Mouse (Mus musculus) heart, embryonic 13.5 days (tissue): ENCODE results near the gene Acss2. TPM values are rescaled to one million over a fixed set of nuclear protein-coding genes. Genes with fewer than 3 reads are reported as not detected.

ENCODE experiments used
- ATAC-seq: fragments of 200-750 bp; cut with Nextera tagmentation; 2 replicates; pipeline ENCODE4 v1.8.0; 2017; ENCODE audit warnings: moderate TSS enrichment; ENCODE audit not compliant: insufficient number of reproducible peaks, low FRiP score, low TSS enrichment; ENCODE audit errors: extremely low read depth
- H3K27ac ChIP-seq: fragments of 300-500 bp; sonication (generic); replicated peaks from 2 replicates; pipeline ENCODE4 v1.5.1; 2015; ENCODE audit warnings: moderate library complexity, mild to moderate bottlenecking, inconsistent platforms
- H3K27me3 ChIP-seq: fragments of 300-500 bp; sonication (generic); replicated peaks from 2 replicates; pipeline ENCODE4 v1.6.1; 2015; ENCODE audit warnings: mild to moderate bottlenecking, inconsistent platforms
- H3K36me3 ChIP-seq: fragments of 300-500 bp; sonication (generic); 2 replicates; pipeline ENCODE4 v1.6.1; 2015; ENCODE audit warnings: mild to moderate bottlenecking, inconsistent platforms
- H3K4me1 ChIP-seq: fragments of 300-500 bp; sonication (generic); 2 replicates; pipeline ENCODE4 v1.6.1; 2015; ENCODE audit warnings: inconsistent platforms
- H3K4me2 ChIP-seq: fragments of 300-500 bp; sonication (generic); 2 replicates; pipeline ENCODE4 v1.6.1; 2015; ENCODE audit warnings: inconsistent platforms, mild to moderate bottlenecking, moderate library complexity
- H3K4me3 ChIP-seq: fragments of 300-500 bp; sonication (generic); 2 replicates; pipeline ENCODE4 v1.5.1; 2015; ENCODE audit warnings: moderate library complexity, mild to moderate bottlenecking, inconsistent platforms
- H3K9ac ChIP-seq: fragments of 300-500 bp; sonication (generic); 2 replicates; pipeline ENCODE4 v1.6.1; 2015; ENCODE audit warnings: inconsistent platforms, mild to moderate bottlenecking, moderate library complexity
- H3K9me3 ChIP-seq: fragments of 300-500 bp; sonication (generic); 2 replicates; pipeline ENCODE4 v1.6.1; 2016; ENCODE audit warnings: inconsistent platforms
- WGBS: fragments of 180-500 bp; shearing (Covaris S2); methylation state at CpG from one replicate; pipeline ENCODE4 v1.1.7; 2015; ENCODE audit warnings: mixed read lengths; 5-methylcytosine and 5-hydroxymethylcytosine counted together
- polyA plus RNA-seq: library from polyadenylated mRNA; unstranded; fragments of >200 nt; fragmentation: Nextera tagmentation; extraction: Ambion mirVana; gene quantifications from 2 replicates; pipeline ENCODE4 v1.2.1, GENCODE M21; 2015

Gene Acss2
- polyA plus RNA-seq, 1 experiment from 2014 or later, result 13.1 TPM

- H3K36me3 ChIP-seq, result peaks cover 51% of the 10 kb centered on the region
- no peak overlapping the region for H3K9ac ChIP-seq
- no peak overlapping the region for H3K27ac ChIP-seq
- H3K9me3 ChIP-seq, result no peaks in the 10 kb centered on the region
- ATAC-seq, result no peak
- WGBS, result 88% methylated on average over 4 of the region's 4 CpGs
- no peaks in the 10 kb centered on the region for H3K4me1 ChIP-seq
- H3K27me3 ChIP-seq, result no peaks in the 10 kb centered on the region
- H3K4me2 ChIP-seq, result no peak overlapping the region
- H3K4me3 ChIP-seq, result no peak overlapping the region
Observed at GRCm38 (mm10) chr2:155574700-155575099, 57.0 kb downstream of the Acss2 start.

DNA sequence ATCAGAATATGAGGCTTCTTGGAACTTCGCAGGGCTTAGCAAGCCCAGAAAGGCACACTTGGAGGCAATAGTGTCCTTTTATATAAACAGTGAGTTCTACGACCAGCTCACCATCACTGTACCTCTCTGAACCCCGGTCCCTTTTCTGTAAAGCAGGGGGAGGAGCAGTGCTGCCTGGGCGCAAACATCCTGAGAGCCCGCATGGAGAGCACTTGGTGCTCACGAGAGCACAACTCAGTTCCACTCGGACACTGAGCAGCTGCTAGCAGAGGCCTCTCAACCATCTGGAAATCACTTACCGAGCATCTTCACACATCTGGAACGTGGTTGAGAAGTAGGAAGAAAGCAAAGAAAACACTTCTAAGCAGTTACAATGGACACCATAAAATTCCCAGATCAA is 58.9 kb downstream of the Acss2 start:
- Histone ChIP-seq H3K4me1 (no peaks in the 10 kb centered on the region), H3K27me3 (no peaks in the 10 kb centered on the region), H3K9me3 (no peaks in the 10 kb centered on the region), H3K27ac (no peak overlapping the region), H3K4me3 (no peak overlapping the region), H3K9ac (no peak overlapping the region), H3K4me2 (no peak overlapping the region), H3K36me3 (peaks cover 51% of the 10 kb centered on the region)
- no peak for ATAC-seq
- 85% methylated on average over 9 of the region's 9 CpGs for WGBS

DNA sequence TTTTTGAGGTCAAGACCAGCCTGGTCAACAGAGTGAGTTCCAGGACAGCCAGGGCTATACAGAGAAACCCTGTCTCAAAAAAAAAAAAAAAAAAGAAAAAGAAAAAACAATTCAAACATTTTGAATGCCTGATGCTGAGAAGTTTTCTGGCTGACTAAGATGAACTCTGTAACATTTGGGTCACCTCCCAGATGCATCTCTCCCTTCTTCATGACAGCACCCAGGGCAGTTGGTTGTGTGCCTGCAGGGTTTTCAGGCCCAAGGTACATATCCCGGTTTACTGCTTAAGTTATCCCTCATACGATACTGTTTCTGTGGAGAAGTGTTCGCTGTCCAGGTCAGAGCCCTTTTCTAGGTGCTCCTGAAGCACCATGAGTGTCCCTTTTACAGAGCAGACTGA is 62.6 kb downstream of the Acss2 start:
- no peak overlapping the region for H3K4me2 ChIP-seq

DNA sequence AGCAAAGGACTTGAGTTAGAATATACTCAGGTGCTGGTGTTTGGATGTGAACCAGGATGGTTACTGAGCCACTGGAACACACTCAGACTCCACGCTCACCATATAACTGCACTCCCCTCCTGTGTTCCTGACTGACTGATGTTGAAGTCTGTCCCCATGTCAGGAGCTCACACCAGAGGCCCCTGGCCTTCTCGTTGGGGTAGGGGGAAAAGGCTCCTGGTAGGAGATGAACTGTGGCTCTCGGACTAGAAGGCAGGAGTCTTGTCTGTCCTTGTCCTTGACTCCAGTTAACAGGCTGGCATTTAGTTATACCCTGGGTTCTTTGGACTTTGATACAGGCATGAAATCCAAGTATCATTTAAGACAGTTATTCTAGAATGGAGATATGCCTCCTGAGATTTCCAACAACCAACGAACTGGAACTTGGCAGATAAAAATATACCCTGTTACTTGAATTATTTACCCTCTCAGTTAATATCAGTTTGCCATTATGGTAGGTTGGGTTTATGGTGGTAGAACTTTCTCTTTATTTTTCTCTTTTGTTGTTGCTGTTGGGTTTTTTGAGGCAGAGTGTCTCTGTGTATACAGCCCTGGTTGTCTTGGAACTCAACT is 64.7 kb downstream of the Acss2 start:
- no peak for ATAC-seq
- H3K4me1 ChIP-seq, result no peaks in the 10 kb centered on the region
- 69% methylated on average over 4 of the region's 4 CpGs for WGBS

More for the DNA sequence above, 62.6 kb downstream of the Acss2 start:
- no peaks in the 10 kb centered on the region for H3K27me3 ChIP-seq
- H3K9me3 ChIP-seq, result no peaks in the 10 kb centered on the region
- 86% methylated on average over 3 of the region's 3 CpGs for WGBS
- no peak overlapping the region for H3K9ac ChIP-seq
- no peak for ATAC-seq
- H3K4me1 ChIP-seq, result no peaks in the 10 kb centered on the region
- H3K4me3 ChIP-seq, result no peak overlapping the region
- peaks cover 30% of the 10 kb centered on the region for H3K36me3 ChIP-seq
- no peak overlapping the region for H3K27ac ChIP-seq

DNA sequence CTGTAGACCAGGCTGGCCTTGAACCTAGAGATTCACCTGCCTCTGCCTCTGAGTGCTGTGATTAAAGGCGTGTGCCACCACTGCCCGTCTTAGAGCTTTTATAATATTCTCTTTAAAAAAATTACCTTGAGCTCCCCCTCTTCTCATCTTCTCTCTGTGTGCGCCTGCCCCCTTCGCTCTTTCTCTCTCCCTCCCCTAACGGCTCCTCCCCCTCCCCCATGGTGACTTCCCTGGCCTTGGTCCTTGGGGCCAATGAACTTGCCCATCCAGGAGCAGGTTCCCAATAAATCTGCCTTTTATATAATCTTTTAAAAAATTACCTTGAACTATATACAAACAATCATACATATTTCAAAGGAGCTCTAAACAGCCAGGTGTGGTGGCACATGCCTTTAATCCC is 65.2 kb downstream of the Acss2 start:
- Histone ChIP-seq H3K4me1 (no peaks in the 10 kb centered on the region), H3K4me2 (no peak overlapping the region), H3K27ac (no peak overlapping the region), H3K9me3 (no peaks in the 10 kb centered on the region), H3K4me3 (no peak overlapping the region), H3K9ac (no peak overlapping the region), H3K36me3 (peaks cover 8% of the 10 kb centered on the region), H3K27me3 (no peaks in the 10 kb centered on the region)
- WGBS, result 79% methylated on average over 5 of the region's 5 CpGs
- no peak for ATAC-seq

More for the DNA sequence above, 64.7 kb downstream of the Acss2 start:
- Histone ChIP-seq H3K36me3 (peaks cover 13% of the 10 kb centered on the region), H3K27ac (no peak overlapping the region), H3K4me3 (no peak overlapping the region), H3K27me3 (no peaks in the 10 kb centered on the region), H3K9ac (no peak overlapping the region), H3K4me2 (no peak overlapping the region), H3K9me3 (no peaks in the 10 kb centered on the region)

DNA sequence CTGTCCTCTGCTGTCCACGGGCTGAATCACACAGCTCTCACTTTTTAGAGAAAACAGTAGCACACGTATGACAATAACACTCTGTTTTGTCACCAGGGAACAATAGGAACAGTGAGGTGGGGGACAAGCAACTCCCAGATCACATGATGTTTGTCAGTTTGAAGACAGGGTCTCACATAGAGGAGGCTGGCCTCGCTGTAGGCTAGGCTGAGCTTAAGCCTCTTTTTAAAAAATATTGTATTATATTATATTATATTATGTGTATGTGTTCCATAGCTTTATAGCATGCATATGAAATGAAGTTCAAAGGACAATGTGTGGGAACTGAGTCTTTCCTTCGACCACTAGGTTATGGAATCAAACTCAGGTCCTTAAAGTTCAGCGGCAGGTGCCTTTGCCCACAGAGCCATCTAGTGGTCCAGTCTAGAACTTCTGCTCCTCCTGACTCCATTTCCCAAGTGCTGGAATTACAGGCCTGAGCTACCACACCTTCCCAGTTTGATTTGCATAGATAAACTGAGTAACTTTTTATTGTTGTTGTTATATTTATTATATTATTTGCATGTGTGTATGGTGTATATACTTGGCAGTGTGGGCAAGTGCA is 66.3 kb downstream of the Acss2 start:
- H3K4me2 ChIP-seq, result no peak overlapping the region
- H3K9me3 ChIP-seq, result no peaks in the 10 kb centered on the region
- no peaks in the 10 kb centered on the region for H3K4me1 ChIP-seq
- WGBS, result 42% methylated on average over 5 of the region's 5 CpGs
- H3K27ac ChIP-seq, result no peak overlapping the region
- ATAC-seq, result no peak
- H3K4me3 ChIP-seq, result no peak overlapping the region
- peaks cover 4% of the 10 kb centered on the region; the same call in 1 of the 2 replicates for H3K36me3 ChIP-seq
- H3K9ac ChIP-seq, result no peak overlapping the region
- no peaks in the 10 kb centered on the region for H3K27me3 ChIP-seq

GRCm38 (mm10) chr2:155585082-155585481 is 67.3 kb downstream of the Acss2 start:
- Histone ChIP-seq H3K4me3 (no peak overlapping the region), H3K27me3 (no peaks in the 10 kb centered on the region), H3K9ac (no peak overlapping the region), H3K27ac (no peak overlapping the region), H3K36me3 (peaks cover 4% of the 10 kb centered on the region; the same call in 1 of the 2 replicates), H3K9me3 (no peaks in the 10 kb centered on the region), H3K4me1 (no peaks in the 10 kb centered on the region), H3K4me2 (no peak overlapping the region)
- ATAC-seq, result no peak
- 85% methylated on average over 9 of the region's 9 CpGs for WGBS

DNA sequence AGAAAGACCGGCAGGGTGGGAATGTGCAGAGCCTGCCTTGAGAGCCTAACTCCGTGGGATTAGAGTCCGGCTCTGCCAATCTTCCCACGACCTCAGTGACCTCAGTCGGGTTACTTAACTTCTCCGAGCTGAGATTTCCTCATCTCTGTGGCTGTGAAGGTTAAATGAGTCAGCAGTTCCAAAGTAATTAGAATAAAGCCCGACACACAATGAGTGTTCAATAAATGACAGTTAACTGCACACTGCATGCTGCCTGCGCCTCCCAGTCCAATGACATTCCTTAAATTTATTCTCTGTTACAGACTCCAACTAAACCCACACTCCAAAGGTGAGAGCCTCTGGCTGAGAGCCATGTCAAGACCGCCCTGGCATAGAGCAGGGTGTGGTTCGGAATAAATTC is 67.7 kb downstream of the Acss2 start:
- H3K36me3 ChIP-seq, result peaks cover 4% of the 10 kb centered on the region; the same call in 1 of the 2 replicates
- ATAC-seq, result no peak
- H3K27me3 ChIP-seq, result no peaks in the 10 kb centered on the region
- no peak overlapping the region for H3K4me2 ChIP-seq
- no peaks in the 10 kb centered on the region for H3K9me3 ChIP-seq
- no peak overlapping the region for H3K4me3 ChIP-seq
- H3K4me1 ChIP-seq, result no peaks in the 10 kb centered on the region
- H3K27ac ChIP-seq, result no peak overlapping the region
- H3K9ac ChIP-seq, result no peak overlapping the region
- 67% methylated on average over 10 of the region's 10 CpGs for WGBS

GRCm38 (mm10) chr2:155588136-155588535 is 70.4 kb downstream of the Acss2 start:
- Histone ChIP-seq H3K9ac (no peak overlapping the region), H3K4me2 (no peak overlapping the region), H3K36me3 (peaks cover 4% of the 10 kb centered on the region; the same call in 1 of the 2 replicates), H3K4me1 (peaks cover 14% of the 10 kb centered on the region), H3K27ac (no peak overlapping the region), H3K4me3 (no peak overlapping the region), H3K9me3 (no peaks in the 10 kb centered on the region), H3K27me3 (no peaks in the 10 kb centered on the region)
- no peak for ATAC-seq
- 68% methylated on average over 3 of the region's 3 CpGs for WGBS

DNA sequence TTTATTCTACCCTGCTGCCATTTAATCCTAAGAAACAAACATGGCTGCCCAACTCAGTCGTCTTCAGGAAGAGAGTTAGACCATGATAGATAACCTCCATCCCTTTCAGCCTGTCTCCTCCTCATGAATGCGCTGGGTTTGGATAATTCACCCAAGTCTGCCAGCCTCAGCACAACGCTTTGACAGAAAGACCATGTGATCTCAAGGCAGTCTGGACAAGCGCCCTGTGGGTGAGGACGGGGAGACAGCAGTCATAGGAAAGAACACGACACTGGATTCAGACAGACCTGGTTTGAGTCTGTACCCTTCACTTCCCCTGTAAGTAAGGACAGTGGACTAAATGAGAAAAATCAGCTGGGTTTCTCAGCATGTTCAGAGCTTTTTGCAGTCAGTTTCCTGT is 71.8 kb downstream of the Acss2 start:
- Histone ChIP-seq H3K27me3 (no peaks in the 10 kb centered on the region), H3K4me1 (peaks cover 14% of the 10 kb centered on the region), H3K27ac (no peak overlapping the region), H3K4me2 (no peak overlapping the region), H3K9ac (0 out of 2 replicates have a peak overlapping the region, but pooled peaks have one; percentile 3), H3K4me3 (no peak overlapping the region), H3K36me3 (peaks cover 4% of the 10 kb centered on the region; the same call in 1 of the 2 replicates), H3K9me3 (no peaks in the 10 kb centered on the region)
- no peak for ATAC-seq
- 63% methylated on average over 6 of the region's 6 CpGs for WGBS

DNA sequence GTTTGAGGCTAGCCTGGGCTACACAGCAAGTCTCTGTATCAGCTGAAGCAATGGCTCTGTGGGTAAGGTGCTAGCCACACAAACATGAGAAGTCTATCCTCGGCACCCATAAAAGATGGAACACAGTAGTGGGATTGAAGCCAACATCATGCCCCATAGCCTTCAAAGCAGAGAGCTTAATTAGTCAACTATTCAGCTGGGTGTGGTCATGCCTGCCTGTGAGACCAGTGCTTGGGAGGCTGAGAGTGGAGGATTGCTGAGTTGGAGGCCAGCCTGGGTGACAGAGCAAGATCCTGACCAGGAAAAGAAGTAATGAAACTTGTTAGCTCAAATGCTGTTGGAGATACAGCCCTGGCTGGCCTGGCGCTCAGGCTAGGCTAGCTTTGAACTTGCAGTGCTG is 73.1 kb downstream of the Acss2 start:
- Histone ChIP-seq H3K9me3 (no peaks in the 10 kb centered on the region), H3K9ac (peak overlapping the region; percentile 89), H3K4me1 (peaks cover 14% of the 10 kb centered on the region), H3K27ac (no peak overlapping the region), H3K36me3 (peaks cover 4% of the 10 kb centered on the region; the same call in 1 of the 2 replicates), H3K4me3 (no peak overlapping the region), H3K27me3 (0 out of 2 replicates have a peak, but pooled peaks cover 4% of the 10 kb centered on the region), H3K4me2 (peak overlapping the region; percentile 79; the same call in 1 of the 2 replicates)
- WGBS, result 85% methylated on average over 2 of the region's 2 CpGs
- no peak for ATAC-seq

DNA sequence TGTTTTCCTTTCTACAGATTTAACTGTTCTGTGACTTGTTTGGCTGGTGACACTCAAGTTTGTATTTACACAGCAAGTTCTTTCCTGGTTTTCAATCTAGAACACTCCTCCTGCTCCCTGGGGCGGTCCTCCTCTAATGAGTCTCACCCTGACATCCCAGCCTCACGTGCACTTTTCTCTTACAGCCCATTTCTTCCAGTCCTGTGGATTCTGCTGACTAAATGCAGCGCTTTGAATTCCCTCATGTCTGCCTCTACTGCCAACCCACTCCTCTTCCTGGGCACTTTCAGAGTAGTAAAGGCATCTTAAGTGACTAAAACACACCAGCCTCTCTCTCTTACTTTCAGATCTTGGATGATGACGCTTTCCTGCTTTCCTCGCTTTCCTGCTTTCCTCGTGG is 73.9 kb downstream of the Acss2 start:
- Histone ChIP-seq H3K27ac (peak overlapping the region; percentile 87), H3K9me3 (no peaks in the 10 kb centered on the region), H3K27me3 (0 out of 2 replicates have a peak, but pooled peaks cover 4% of the 10 kb centered on the region), H3K36me3 (peaks cover 4% of the 10 kb centered on the region; the same call in 1 of the 2 replicates), H3K9ac (peak overlapping the region; percentile 89), H3K4me1 (peaks cover 18% of the 10 kb centered on the region), H3K4me2 (peak overlapping the region; percentile 79), H3K4me3 (peak overlapping the region; percentile 70)
- ATAC-seq, result no peak
- 6% methylated on average over 6 of the region's 6 CpGs for WGBS
